Mouse (Mus musculus) intestine, embryonic 14.5 days (tissue): Measurements from ENCODE around the gene Fmo2. TPM values are rescaled to one million over a fixed set of nuclear protein-coding genes. Genes with fewer than 3 reads are reported as not detected.

Source experiments
- ATAC-seq: fragments of 200-750 bp; cut with Nextera tagmentation; replicated peaks from 2 replicates; pipeline ENCODE4 v1.8.0; 2017; ENCODE audit warnings: low read depth, moderate number of reproducible peaks, moderate TSS enrichment, moderate library complexity; ENCODE audit not compliant: low FRiP score, low TSS enrichment
- DNase-seq: peaks from one replicate; pipeline ENCODE4 v3.0.0-alpha.2; 2018; ENCODE audit warnings: low spot score
- H3K27ac ChIP-seq: fragments of 300-500 bp; sonication (generic); 2 replicates; pipeline ENCODE4 v1.5.1; 2014; ENCODE audit warnings: low read depth, mild to moderate bottlenecking, control low read depth
- H3K27me3 ChIP-seq: fragments of 300-500 bp; sonication (generic); replicated peaks from 2 replicates; pipeline ENCODE4 v1.6.1; 2014; ENCODE audit warnings: low read length, control low read depth; ENCODE audit not compliant: control insufficient read depth, insufficient read depth
- H3K36me3 ChIP-seq: fragments of 300-500 bp; sonication (generic); 2 replicates; pipeline ENCODE4 v1.6.1; 2014; ENCODE audit warnings: low read length, control low read depth; ENCODE audit not compliant: control insufficient read depth, insufficient read depth
- H3K4me1 ChIP-seq: fragments of 300-500 bp; sonication (generic); replicated peaks from 2 replicates; pipeline ENCODE4 v1.6.1; 2014; ENCODE audit warnings: low read length, control low read depth, mixed read lengths; ENCODE audit not compliant: control insufficient read depth, insufficient read depth
- H3K4me2 ChIP-seq: fragments of 300-500 bp; sonication (generic); 2 replicates; pipeline ENCODE4 v1.6.1; 2014; ENCODE audit warnings: low read length
- H3K4me3 ChIP-seq: fragments of 300-500 bp; sonication (generic); 2 replicates; pipeline ENCODE4 v1.5.1; 2014; ENCODE audit warnings: low read depth, low read length, control low read depth, mixed read lengths
- H3K9ac ChIP-seq: fragments of 300-500 bp; sonication (generic); 2 replicates; pipeline ENCODE4 v1.6.1; 2014; ENCODE audit warnings: mild to moderate bottlenecking, low read length
- H3K9me3 ChIP-seq: fragments of 300-500 bp; sonication (generic); 2 replicates; pipeline ENCODE4 v1.6.1; 2016; ENCODE audit warnings: low read length, control low read depth; ENCODE audit not compliant: control insufficient read depth
- WGBS: fragments of 180-500 bp; shearing (Covaris S2); extraction: QIAGEN DNeasy Blood & Tissue Kit; methylation state at CpG from one replicate; pipeline ENCODE4 v1.1.7; 2014; 5-methylcytosine and 5-hydroxymethylcytosine counted together
- polyA plus RNA-seq: library from polyadenylated mRNA; unstranded; fragments of >200 nt; fragmentation: Nextera tagmentation; extraction: Ambion mirVana; gene quantifications from 2 replicates; pipeline ENCODE4 v1.2.1, GENCODE M21; 2014

Gene Fmo2
- polyA plus RNA-seq, 1 experiment from 2014 or later = 1.5 TPM

- DNase-seq (no peak), ATAC-seq (no peak)
- Histone ChIP-seq H3K4me2 (no peak overlapping the region), H3K9ac (no peak overlapping the region), H3K4me3 (no peak overlapping the region), H3K9me3 (no peaks in the 10 kb centered on the region), H3K36me3 (no peaks in the 10 kb centered on the region), H3K27ac (no peak overlapping the region), H3K4me1 (no peaks in the 10 kb centered on the region), H3K27me3 (no peaks in the 10 kb centered on the region)
- WGBS = 96% methylated on average over 6 of the region's 6 CpGs
Observed at GRCm38 (mm10) chr1:162847554-162847953, 51.0 kb downstream of the Fmo2 start.

GRCm38 (mm10) chr1:162840211-162840610 is 58.3 kb downstream of the Fmo2 start:
- H3K36me3 ChIP-seq = no peaks in the 10 kb centered on the region
- H3K4me3 ChIP-seq = no peak overlapping the region
- H3K4me1 ChIP-seq = no peaks in the 10 kb centered on the region
- no peak for DNase-seq
- ATAC-seq = no peak
- H3K9me3 ChIP-seq = no peaks in the 10 kb centered on the region
- no peaks in the 10 kb centered on the region for H3K27me3 ChIP-seq
- WGBS = 92% methylated on average over 9 of the region's 9 CpGs
- no peak overlapping the region for H3K9ac ChIP-seq
- no peak overlapping the region for H3K4me2 ChIP-seq
- H3K27ac ChIP-seq = no peak overlapping the region

- WGBS = 95% methylated on average over 6 of the region's 6 CpGs
- ATAC-seq (no peak), DNase-seq (no peak)
- Histone ChIP-seq H3K4me3 (no peak overlapping the region), H3K4me2 (no peak overlapping the region), H3K9ac (no peak overlapping the region), H3K9me3 (no peaks in the 10 kb centered on the region), H3K36me3 (no peaks in the 10 kb centered on the region), H3K4me1 (no peaks in the 10 kb centered on the region), H3K27me3 (no peaks in the 10 kb centered on the region), H3K27ac (no peak overlapping the region)
Observed at GRCm38 (mm10) chr1:162838976-162839375, 59.5 kb downstream of the Fmo2 start.

GRCm38 (mm10) chr1:162834342-162834741 is 64.2 kb downstream of the Fmo2 start:
- ATAC-seq (no peak), DNase-seq (no peak)
- Histone ChIP-seq H3K9me3 (no peaks in the 10 kb centered on the region), H3K4me1 (no peaks in the 10 kb centered on the region), H3K4me2 (no peak overlapping the region), H3K4me3 (no peak overlapping the region), H3K27me3 (no peaks in the 10 kb centered on the region), H3K27ac (no peak overlapping the region), H3K9ac (no peak overlapping the region), H3K36me3 (no peaks in the 10 kb centered on the region)
- 80% methylated on average over 5 of the region's 5 CpGs for WGBS

GRCm38 (mm10) chr1:162832574-162832953 is 66.0 kb downstream of the Fmo2 start:
- H3K4me2 ChIP-seq = peak overlapping the region; percentile 4; the same call in 1 of the 2 replicates
- WGBS = 44% methylated on average over 5 of the region's 5 CpGs
- no peaks in the 10 kb centered on the region for H3K9me3 ChIP-seq
- H3K4me3 ChIP-seq = no peak overlapping the region
- no peaks in the 10 kb centered on the region for H3K4me1 ChIP-seq
- no peaks in the 10 kb centered on the region for H3K27me3 ChIP-seq
- DNase-seq (no peak), ATAC-seq (no peak)
- H3K27ac ChIP-seq = no peak overlapping the region
- no peak overlapping the region for H3K9ac ChIP-seq
- no peaks in the 10 kb centered on the region for H3K36me3 ChIP-seq

- Histone ChIP-seq H3K27ac (no peak overlapping the region), H3K27me3 (no peaks in the 10 kb centered on the region), H3K9ac (no peak overlapping the region), H3K36me3 (no peaks in the 10 kb centered on the region), H3K4me1 (no peaks in the 10 kb centered on the region), H3K4me3 (no peak overlapping the region), H3K9me3 (no peaks in the 10 kb centered on the region), H3K4me2 (peak overlapping the region; percentile 4; the same call in 1 of the 2 replicates)
- DNase-seq (no peak), ATAC-seq (no peak; the same call in 1 of the 2 replicates)
- 9% methylated on average over 5 of the region's 5 CpGs for WGBS
Observed at GRCm38 (mm10) chr1:162831838-162832573, 66.5 kb downstream of the Fmo2 start.

Other genes starting within 250 kb of the Fmo2 start
- gene Myocos, start 240.5 kb downstream of the Fmo2 start, polyA plus RNA-seq = not detected in 2 replicates
- 162 and 171 TPM in 2 replicates for gene Prrc2c, start 158.2 kb downstream of the Fmo2 start, polyA plus RNA-seq
- gene Fmo4, start 84.8 kb downstream of the Fmo2 start, polyA plus RNA-seq = 0.81 and 2.2 TPM in 2 replicates
- 12.4 and 15.2 TPM in 2 replicates for gene Fmo1, start 32.1 kb downstream of the Fmo2 start, polyA plus RNA-seq
- gene Fmo6, start 38.8 kb upstream of the Fmo2 start, polyA plus RNA-seq = 0.08 TPM in 1 of 2 replicates, not detected in the other
- gene Fmo3, start 85.8 kb upstream of the Fmo2 start, polyA plus RNA-seq = 0.08 TPM in 1 of 2 replicates, not detected in the other
- gene Mroh9, start 186.9 kb upstream of the Fmo2 start, polyA plus RNA-seq = not detected in 2 replicates